Mouse (Mus musculus) kidney, adult 11 months (tissue): Measurements from ENCODE around the gene Pa2g4.
A peak's percentile ranks its signal among the peaks of the same experiment; 100 is the strongest.
"Not testable (repeated sequence)": the region's sequence is repeated elsewhere in the genome, so short reads cannot be mapped to it uniquely, and the experiment has no call there.

Experiments
- DNase-seq: peaks from one replicate; pipeline ENCODE4 v3.0.0; 2022

Gene Pa2g4

GRCm38 (mm10) chr10:128565788-128566531, at the start of gene Pa2g4:
TSS of gene Pa2g4 (minus strand) at chr10:128565987.
- peak; percentile 99 for DNase-seq

DNA sequence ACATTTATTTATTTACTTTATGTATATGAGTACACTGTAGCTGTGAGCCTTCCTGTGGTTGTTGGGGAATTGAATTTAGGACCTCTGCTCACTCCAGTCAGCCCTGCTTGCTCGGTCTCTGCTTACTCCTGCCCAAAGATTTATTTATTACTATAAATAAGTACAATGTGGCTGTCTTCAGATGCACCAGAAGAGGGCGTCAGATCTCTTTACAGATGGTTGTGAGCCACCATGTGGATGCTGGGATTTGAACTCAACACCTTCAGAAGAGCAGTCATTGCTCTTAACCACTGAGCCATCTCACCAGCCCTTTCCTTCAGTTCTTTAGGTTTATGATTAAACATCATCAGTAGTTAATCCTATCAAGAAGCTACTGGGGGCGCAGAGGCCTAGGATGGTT, 49.1 kb upstream of the Pa2g4 start:
- no peak for DNase-seq

DNA sequence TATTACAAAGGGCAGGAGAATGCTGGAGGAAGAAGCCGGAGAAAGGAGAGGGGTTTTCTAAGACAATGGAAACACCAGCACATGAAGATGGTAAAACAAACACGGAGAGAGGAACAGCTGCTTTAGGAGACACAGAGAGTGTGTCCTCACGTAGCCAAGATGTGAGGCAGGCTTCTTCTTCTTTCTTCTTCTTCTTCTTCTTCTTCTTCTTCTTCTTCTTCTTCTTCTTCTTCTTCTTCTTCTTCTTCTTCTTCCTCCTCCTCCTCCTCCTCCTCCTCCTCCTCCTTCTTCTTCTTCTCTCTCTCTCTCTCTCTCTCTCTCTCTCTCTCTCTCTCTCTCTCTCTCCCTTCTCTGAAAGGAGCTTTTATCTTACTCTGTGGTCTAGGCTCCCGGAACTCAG, 48.0 kb upstream of the Pa2g4 start:
- DNase-seq, result not testable (repeated sequence)

- no peak for DNase-seq
These were observed 47.3 kb upstream of the Pa2g4 start for GRCm38 (mm10) chr10:128613154-128613440.

- DNase-seq, result peak; percentile 44
These were observed 46.8 kb upstream of the Pa2g4 start for GRCm38 (mm10) chr10:128612433-128613153.

DNA sequence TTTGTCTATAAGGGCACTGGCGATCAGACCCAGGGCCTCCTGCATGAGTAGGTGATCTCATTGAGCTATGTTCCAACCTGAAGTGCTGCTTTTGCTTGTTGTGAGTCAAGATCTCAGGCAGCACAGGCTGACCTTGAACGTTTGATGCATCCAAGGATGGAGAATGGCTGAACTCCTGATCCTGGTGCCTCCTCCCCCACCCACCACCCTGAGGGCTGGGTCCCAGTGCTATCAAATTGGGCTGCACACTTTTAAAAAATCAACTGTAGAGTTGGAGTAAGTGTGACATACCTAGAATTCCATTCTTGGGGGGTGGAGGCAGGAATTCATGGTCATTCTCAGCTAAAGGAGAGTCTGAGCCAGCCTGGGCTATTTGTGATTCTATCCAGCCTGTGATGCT, 40.7 kb upstream of the Pa2g4 start:
- no peak for DNase-seq

GRCm38 (mm10) chr10:128602470-128603128, 36.8 kb upstream of the Pa2g4 start:
- no peak for DNase-seq

DNA sequence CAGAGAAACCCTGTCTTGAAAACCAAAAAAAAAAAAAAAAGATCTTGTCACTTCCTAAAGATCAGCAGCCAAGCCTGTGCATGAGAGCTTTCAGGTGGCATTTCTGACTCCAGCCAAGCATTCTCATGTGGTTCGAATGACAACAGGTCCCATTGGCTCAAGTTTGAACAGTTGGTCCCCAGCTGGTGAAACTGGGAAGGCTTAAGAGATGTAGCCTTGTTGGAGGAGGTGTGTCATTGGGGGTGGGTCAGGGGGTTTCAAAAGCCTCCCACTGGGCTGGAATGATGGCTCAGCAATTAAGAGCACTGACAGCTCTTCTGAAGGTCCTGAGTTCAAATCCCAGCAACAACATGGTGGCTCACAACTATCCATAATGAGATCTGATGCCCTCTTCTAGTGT, 35.7 kb upstream of the Pa2g4 start:
- no peak for DNase-seq

- no peak for DNase-seq
These were observed 32.7 kb upstream of the Pa2g4 start for GRCm38 (mm10) chr10:128598476-128598875.

GRCm38 (mm10) chr10:128592797-128593196, 27.0 kb upstream of the Pa2g4 start:
- DNase-seq, result no peak

DNA sequence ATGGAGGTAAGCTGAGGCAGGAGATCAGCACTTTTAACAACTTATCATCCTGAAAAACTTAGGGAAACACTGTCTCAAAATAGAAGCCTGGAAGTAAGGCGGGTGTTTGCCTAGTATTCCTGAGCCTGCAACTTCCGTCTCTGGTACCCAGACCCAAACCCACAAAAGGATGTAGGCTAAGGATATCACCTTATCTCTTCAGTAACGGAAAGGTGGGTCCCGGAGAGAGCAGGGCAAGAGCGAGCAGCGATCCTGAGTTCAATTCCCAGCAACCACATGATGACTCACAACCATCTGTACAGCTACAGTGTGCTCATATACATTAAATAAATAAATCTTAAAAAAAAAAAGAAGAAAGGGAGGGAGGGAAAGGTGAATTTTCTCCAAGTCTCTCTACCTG, 25.6 kb upstream of the Pa2g4 start:
- DNase-seq, result no peak

DNA sequence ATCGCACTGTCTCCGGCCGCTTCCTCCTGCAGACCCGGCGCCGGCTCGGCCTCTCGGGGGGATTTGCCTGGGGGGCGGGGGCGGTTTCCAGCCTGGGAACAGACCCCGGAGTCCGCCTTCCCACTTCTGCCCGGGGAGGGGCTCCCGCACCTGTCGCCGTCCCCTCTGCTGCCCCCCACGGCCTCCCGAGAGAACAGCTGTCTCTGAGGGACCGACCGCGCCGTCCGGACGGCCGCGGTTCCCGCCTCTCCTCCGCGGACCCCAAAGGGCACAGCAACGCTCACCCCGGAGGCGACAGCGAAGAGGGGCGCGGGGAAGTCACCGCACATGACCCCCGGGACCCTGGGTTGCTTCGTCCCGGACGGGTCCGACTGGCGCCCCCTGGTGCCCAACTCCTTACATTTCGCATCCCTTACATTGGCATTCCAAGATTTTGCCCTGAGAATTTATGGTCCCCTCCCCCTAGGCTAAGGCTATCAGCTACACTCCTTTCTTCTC, 24.5 kb upstream of the Pa2g4 start:
- DNase-seq, result peak; percentile 64

- peak; percentile 84 for DNase-seq
These were observed 23.8 kb upstream of the Pa2g4 start, which contains the start of gene Erbb3 for GRCm38 (mm10) chr10:128589464-128590192. TSS of gene Erbb3 (minus strand) at chr10:128589652.

GRCm38 (mm10) chr10:128588775-128589463, 23.1 kb upstream of the Pa2g4 start:
- DNase-seq, result peak; percentile 78

- no peak for DNase-seq
These were observed 22.3 kb upstream of the Pa2g4 start for GRCm38 (mm10) chr10:128588136-128588535.

DNA sequence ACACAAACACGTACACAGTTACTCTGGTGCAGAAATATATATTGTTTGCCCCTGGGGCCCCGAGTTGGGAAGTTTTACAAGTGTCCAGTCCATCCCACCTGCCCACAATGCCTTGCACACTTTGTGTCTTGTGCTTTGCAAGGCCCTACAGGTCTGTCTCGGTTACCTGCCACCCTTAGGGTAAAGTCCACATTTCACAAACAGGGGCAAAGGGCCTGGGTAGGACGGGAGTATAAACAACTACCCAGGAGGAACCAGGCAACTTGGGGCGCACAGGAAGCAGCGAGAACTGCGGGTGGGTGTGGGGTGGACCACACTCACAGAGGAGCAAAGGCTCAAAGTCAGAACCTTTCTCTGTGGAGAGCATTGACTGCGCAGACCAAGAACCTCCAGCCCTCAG, 21.9 kb upstream of the Pa2g4 start:
- peak; percentile 87 for DNase-seq

DNA sequence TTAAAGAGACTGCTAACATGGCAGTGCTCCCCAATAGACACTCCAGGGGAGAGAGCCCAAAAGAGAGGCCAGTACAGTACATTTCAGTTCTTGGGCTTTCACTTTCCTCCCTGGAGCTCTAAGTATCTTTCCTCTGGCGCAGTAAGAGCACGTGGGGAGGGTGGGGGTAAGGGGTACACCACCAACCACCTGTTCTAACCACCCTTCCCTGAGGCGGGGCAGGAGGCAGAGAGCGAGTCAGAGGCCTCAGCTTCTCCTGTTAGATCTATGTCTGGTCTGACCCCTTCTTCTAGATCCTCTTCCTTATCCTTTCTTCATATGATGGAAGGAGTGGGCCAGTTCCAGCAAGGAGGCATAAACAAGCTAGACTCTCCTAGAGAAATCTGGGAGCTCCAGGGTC, 21.3 kb upstream of the Pa2g4 start:
- DNase-seq, result no peak

GRCm38 (mm10) chr10:128586546-128586945, 20.8 kb upstream of the Pa2g4 start:
- DNase-seq, result no peak

GRCm38 (mm10) chr10:128584386-128584785, 18.6 kb upstream of the Pa2g4 start:
- peak; percentile 80 for DNase-seq

- peak; percentile 94 for DNase-seq
These were observed 17.9 kb upstream of the Pa2g4 start for GRCm38 (mm10) chr10:128583644-128584043.

DNA sequence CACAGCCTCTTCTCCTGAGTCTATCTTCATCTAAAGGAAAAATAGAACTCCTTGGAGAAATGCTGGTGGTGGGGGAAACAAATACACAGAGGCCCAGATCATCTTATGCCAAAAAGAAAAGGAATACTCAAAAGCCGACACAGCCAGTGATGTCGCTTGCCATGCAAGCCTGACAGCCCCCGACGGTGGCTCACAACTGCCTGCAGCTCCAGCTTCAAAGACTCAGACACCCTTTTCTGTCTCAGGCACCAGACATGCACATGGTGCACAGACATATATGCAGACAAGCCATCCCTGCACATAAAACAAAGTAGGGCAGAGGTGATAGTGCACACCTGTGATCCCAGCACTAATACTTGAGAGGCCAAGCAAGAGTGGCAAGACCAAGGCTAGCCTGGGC, 13.9 kb upstream of the Pa2g4 start:
- DNase-seq, result no peak

- no peak for DNase-seq
These were observed 13.5 kb upstream of the Pa2g4 start for GRCm38 (mm10) chr10:128579298-128579697.

DNA sequence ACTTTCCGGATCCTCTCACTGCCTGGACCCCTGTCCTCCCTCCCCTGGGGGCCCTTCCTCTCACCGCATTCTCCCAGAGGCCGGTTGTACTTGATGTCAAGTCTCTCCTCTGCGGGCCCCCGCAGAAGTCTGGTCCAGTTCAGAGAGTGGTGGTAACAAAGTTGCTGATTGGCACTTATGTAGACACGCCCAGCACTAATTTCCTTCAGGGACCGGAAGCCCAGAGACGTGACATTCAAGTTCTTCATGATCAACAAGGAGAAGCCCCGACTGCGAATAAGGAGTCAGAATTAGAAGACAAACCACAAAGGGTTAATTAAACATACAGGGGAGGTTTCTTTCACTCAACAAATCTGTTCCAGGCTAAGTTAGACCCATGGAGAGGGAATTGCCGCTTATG, 12.5 kb upstream of the Pa2g4 start:
- no peak for DNase-seq
